Mouse (Mus musculus) liver, adult 2 months (tissue): ENCODE measurements around the gene Trmt11. TPM values are rescaled to one million over a fixed set of nuclear protein-coding genes. Genes with fewer than 3 reads are reported as not detected.

Source experiments
- DNase-seq: peaks from one replicate; pipeline ENCODE4 v3.0.0-alpha.2; 2011; ENCODE audit warnings: low read depth, low spot score; ENCODE audit errors: extremely low read depth
- H3K27ac ChIP-seq: fragments of 200-500 bp; replicated peaks from 2 replicates; pipeline ENCODE4 v1.5.1; 2012; ENCODE audit warnings: low read depth, mild to moderate bottlenecking, control low read depth, inconsistent platforms, low read length; ENCODE audit not compliant: insufficient read depth
- H3K27me3 ChIP-seq: fragments of 200-500 bp; 2 replicates; pipeline ENCODE4 v1.6.1; 2012; ENCODE audit warnings: mild to moderate bottlenecking, moderate library complexity, low read length, inconsistent platforms; ENCODE audit not compliant: control insufficient read depth, insufficient read depth
- H3K36me3 ChIP-seq: fragments of 200-500 bp; 2 replicates; pipeline ENCODE4 v1.6.1; 2012; ENCODE audit warnings: low read length, inconsistent platforms; ENCODE audit not compliant: control insufficient read depth, insufficient read depth
- H3K4me1 ChIP-seq: fragments of 200-500 bp; 2 replicates; pipeline ENCODE4 v1.6.1; 2011; ENCODE audit warnings: low read length; ENCODE audit not compliant: control insufficient read depth, insufficient read depth
- H3K4me3 ChIP-seq: fragments of 200-500 bp; 2 replicates; pipeline ENCODE4 v1.5.1; 2011; ENCODE audit warnings: low read depth, mild to moderate bottlenecking, control low read depth, low read length, moderate library complexity; ENCODE audit not compliant: insufficient read depth
- H3K79me2 ChIP-seq: fragments of 200-500 bp; 2 replicates; pipeline ENCODE4 v1.6.1; 2012; ENCODE audit warnings: inconsistent platforms, mild to moderate bottlenecking, low read length, moderate library complexity; ENCODE audit not compliant: control insufficient read depth, insufficient read depth
- H3K9ac ChIP-seq: fragments of 200-500 bp; 2 replicates; pipeline ENCODE4 v1.6.1; 2012; ENCODE audit warnings: low read depth, mild to moderate bottlenecking, control low read depth, inconsistent platforms, low read length
- CTCF ChIP-seq: fragments of 200-500 bp; IDR thresholded peaks from 2 replicates; pipeline ENCODE4 v1.5.1; 2011; ENCODE audit warnings: low read depth, low read length, control low read depth
- POLR2A ChIP-seq: fragments of 200-500 bp; IDR thresholded peaks from 2 replicates; pipeline ENCODE4 v1.6.1; 2011; ENCODE audit warnings: low read length, control low read depth; ENCODE audit not compliant: insufficient read depth; ENCODE audit errors: extremely low read depth
- WGBS: fragments of 180-500 bp; shearing (Covaris S2); methylation state at CpG from one replicate; pipeline ENCODE4 v1.1.7; 2018; 5-methylcytosine and 5-hydroxymethylcytosine counted together
- polyA plus RNA-seq: library from polyadenylated mRNA; depleted of rRNA; stranded (reverse); fragments of >200 nt; gene quantifications from 2 replicates; pipeline ENCODE4 v1.2.3, GENCODE M21; 2012
- total RNA-seq: library from RNA; depleted of rRNA; stranded (reverse); fragments of >200 nt; gene quantifications from 2 replicates; pipeline ENCODE4 v1.2.3, GENCODE M21; 2014

Trmt11 gene
- total and polyA plus RNA-seq, 2 experiments, result 0.72 to 8.3 TPM

- Histone ChIP-seq H3K4me1 (no peaks in the 10 kb centered on the region), H3K4me3 (no peak overlapping the region), H3K36me3 (peaks cover 14% of the 10 kb centered on the region), H3K27ac (no peak overlapping the region), H3K27me3 (no peaks in the 10 kb centered on the region), H3K9ac (no peak overlapping the region), H3K79me2 (no peaks in the 10 kb centered on the region; the same call in 1 of the 2 replicates)
- WGBS, result 96% methylated on average over 1 of the region's 1 CpGs
- TF ChIP-seq CTCF, result no peak
- TF ChIP-seq POLR2A, result no peak
- no peak for DNase-seq
Measured at GRCm38 (mm10) chr10:30585691-30586090, 14.9 kb downstream of the Trmt11 start.

DNA sequence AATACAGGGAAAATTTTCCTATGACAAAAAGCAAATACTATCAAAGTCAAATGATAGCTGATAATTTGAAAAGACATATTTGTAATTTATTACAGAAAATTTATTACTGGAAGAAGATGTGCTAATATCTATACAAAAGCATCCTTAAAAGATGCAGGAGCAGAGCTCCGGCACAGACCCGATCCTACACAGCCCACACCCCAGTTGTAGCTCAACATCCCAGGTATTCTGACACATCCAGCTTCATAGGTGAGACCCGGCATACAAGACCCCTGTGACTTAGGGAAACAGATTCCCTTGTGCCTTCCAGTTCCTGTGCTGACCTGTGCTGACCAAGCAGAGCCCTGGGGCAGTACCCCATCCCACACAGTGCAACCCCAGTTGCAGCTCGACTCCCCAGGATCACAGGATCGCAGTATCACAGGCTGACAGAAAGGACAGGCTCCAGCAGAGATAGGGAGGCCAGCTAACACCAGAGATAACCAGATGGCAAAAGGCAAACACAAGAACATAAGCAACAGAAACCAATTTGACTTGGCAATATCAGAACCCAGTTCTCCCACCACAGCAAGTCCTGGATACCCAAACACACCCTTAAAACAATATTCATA, 22.8 kb downstream of the Trmt11 start:
- no peak overlapping the region for H3K27ac ChIP-seq
- no peaks in the 10 kb centered on the region for H3K4me1 ChIP-seq
- no peaks in the 10 kb centered on the region for H3K27me3 ChIP-seq
- no peak for DNase-seq
- H3K4me3 ChIP-seq, result no peak overlapping the region
- H3K9ac ChIP-seq, result no peak overlapping the region
- H3K36me3 ChIP-seq, result peaks cover 5% of the 10 kb centered on the region
- H3K79me2 ChIP-seq, result no peaks in the 10 kb centered on the region; the same call in 1 of the 2 replicates
- TF ChIP-seq POLR2A (no peak), CTCF (no peak)
- 93% methylated on average over 5 of the region's 5 CpGs for WGBS

DNA sequence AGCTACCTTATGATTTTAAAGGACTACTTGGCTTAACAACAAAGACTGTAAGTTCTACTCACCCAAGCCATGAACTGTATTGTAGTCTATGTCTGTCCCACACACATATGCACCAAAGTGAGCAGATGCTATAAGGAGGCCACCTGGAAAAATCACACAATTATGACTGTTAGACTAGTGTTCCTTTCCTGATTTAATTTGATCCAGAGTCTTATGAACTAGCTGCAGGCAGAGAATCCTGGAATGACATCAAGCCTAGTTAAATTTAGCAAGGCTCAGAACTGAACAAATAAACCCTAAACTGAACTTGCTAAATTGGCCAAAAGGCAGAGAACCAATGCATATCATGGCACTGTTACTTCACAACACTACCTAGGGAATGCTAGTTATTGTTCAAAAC, 34.2 kb downstream of the Trmt11 start:
- H3K9ac ChIP-seq, result no peak overlapping the region
- H3K36me3 ChIP-seq, result peaks cover 4% of the 10 kb centered on the region
- H3K27ac ChIP-seq, result no peak overlapping the region
- DNase-seq, result peak; percentile 70
- TF ChIP-seq CTCF, result no peak
- no peak for TF ChIP-seq POLR2A
- no peaks in the 10 kb centered on the region for H3K27me3 ChIP-seq
- H3K4me1 ChIP-seq, result peaks cover 5% of the 10 kb centered on the region; the same call in 1 of the 2 replicates
- no peaks in the 10 kb centered on the region for H3K79me2 ChIP-seq
- no peak overlapping the region for H3K4me3 ChIP-seq

DNA sequence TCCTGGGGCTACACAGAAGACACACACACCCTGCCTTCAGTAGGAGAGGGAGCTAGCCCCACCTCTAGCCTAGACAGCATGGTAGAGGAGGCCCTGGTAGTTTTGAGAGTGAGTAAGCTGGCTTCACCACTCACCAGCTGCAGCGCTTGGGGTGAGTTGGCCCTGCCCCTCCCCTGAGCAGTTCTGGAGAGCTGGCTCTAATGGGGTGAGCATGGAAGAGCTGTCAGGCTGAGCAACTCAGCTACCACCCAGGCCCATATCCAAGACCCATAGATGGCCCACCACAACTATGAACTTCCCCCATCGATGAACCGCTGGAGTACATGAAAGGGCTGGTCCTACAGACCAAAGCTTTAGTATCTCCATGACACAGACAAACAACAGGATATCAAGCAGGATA, 35.9 kb downstream of the Trmt11 start:
- Histone ChIP-seq H3K9ac (no peak overlapping the region), H3K27ac (no peak overlapping the region), H3K36me3 (peaks cover 14% of the 10 kb centered on the region), H3K4me3 (no peak overlapping the region), H3K79me2 (no peaks in the 10 kb centered on the region), H3K4me1 (peaks cover 5% of the 10 kb centered on the region; the same call in 1 of the 2 replicates), H3K27me3 (no peaks in the 10 kb centered on the region)
- 87% methylated on average over 3 of the region's 3 CpGs for WGBS
- no peak for DNase-seq
- TF ChIP-seq CTCF (no peak), POLR2A (no peak)

DNA sequence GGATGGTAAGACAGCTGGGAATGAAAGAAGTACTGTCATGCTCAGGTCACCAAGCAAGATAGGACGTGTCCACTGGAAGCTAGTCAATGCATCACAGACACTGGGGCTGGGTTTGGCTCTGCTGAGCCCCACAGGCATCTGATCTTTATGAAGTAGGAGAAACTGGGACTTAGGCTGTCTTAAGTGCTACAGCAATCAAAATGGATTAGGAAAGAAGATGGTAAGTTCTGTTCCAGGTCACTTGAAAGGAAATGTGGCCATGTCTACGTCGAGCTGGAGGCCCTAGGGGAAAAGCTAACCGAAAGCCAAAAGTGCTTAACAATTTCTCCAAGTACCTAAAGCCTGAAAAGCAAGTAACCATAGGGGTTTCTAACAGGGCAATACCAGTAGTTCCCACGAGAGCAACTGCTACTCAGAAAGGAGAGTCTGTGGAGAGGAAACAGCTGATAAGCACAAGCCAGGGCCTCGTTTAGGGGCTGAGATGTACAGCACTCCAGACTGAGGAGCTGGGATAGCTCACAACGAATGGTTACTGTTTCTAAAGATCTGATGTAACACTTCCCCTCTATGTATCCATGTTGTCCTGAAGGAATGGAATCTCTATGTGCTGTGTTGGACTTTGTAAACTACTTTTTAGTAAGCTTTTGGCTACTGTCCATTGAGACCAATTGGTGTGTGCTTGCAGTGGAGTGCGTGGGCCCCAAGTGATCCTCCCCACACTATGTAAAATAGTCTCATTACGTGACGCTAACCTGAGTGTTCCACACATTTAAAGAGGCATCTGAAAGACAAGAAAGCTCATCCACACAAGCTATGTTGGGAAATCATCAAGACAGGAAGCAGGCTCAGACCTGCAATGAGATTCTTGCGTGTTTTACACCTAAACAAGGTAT, 44.6 kb downstream of the Trmt11 start:
- TF ChIP-seq POLR2A (no peak), CTCF (no peak)
- WGBS, result 91% methylated on average over 11 of the region's 11 CpGs
- H3K9ac ChIP-seq, result no peak overlapping the region
- no peak for DNase-seq
- no peaks in the 10 kb centered on the region for H3K4me1 ChIP-seq
- H3K4me3 ChIP-seq, result no peak overlapping the region
- H3K27me3 ChIP-seq, result no peaks in the 10 kb centered on the region
- H3K79me2 ChIP-seq, result no peaks in the 10 kb centered on the region
- peaks cover 34% of the 10 kb centered on the region for H3K36me3 ChIP-seq
- H3K27ac ChIP-seq, result no peak overlapping the region
